In genomic region chr5:97300861-97301260, GRCm38 (mm10) we compare ENCODE assay signal across 9 mouse cellular contexts.
A peak's percentile ranks its signal among the peaks of the same experiment; 100 is the strongest.
DNase-seq lines count a peak whose midpoint lies in the region; ATAC-seq lines count a peak whose summit lies in the region.
"Had no signal": no experiment of that assay in that cellular context is flagged by ENCODE, and none has a peak within 500 bp of the region (broad histone marks: within the 10 kb centered on the region; RNA-seq: fewer than 3 reads in every experiment).

No protein-coding gene starts in this region.

- no peak for ATAC-seq in erythroid progenitor cell, adult 5-6 weeks (replicated peaks; ENCODE audit: low FRiP score, poor library complexity, severe bottlenecking)

- peak; percentile 6 for DNase-seq in adrenal gland, postnatal 25 days
- DNase-seq in adrenal gland, postnatal 36 days = no peak
- DNase-seq in cerebellum, adult 8-10 months = peak; percentile 90
- peak; percentile 77 for DNase-seq in layer of hippocampus, adult 11-12 months (ENCODE audit: low spot score)
- DNase-seq in mesoderm, embryonic 11.5 days (ENCODE audit: low read depth, low spot score) = peak; percentile 28
- DNase-seq in gastrocnemius, adult 18-20 months (ENCODE audit: low spot score) = no peak
- no peak for DNase-seq in thymus, postnatal 0 days (ENCODE audit: low spot score)
- DNase-seq: kidney, postnatal 36 days had no signal

Comparison
In these comparisons a context has a peak if more than half of its experiments do, and no peak if none do; other contexts are left out.
1. DNase-seq: peak in adrenal gland, postnatal 25 days (single experiment), cerebellum, adult 8-10 months (single experiment), layer of hippocampus, adult 11-12 months (single experiment) and mesoderm, embryonic 11.5 days (single experiment); none in adrenal gland, postnatal 36 days (0 of 2), gastrocnemius, adult 18-20 months (single experiment) and thymus, postnatal 0 days (single experiment).